Mouse (Mus musculus): ENCODE results near the gene Actb.

- peak; percentile 43; the same call in 1 of the 2 replicates for TF ChIP-seq CTCF (IDR thresholded peaks at IDR 0.05; ENCODE audit: borderline replicate concordance, extremely low read depth, insufficient read depth, insufficient read length)
- TF ChIP-seq POLR2A (IDR thresholded peaks at IDR 0.05; ENCODE audit: borderline replicate concordance, extremely low read depth, insufficient read depth, insufficient read length, poor library complexity, severe bottlenecking), result no peak
Observed at GRCm38 (mm10) chr5:142935642-142936335, 29.2 kb upstream of the Actb start.
